Mouse (Mus musculus) small intestine, adult 2 months (tissue): Measurements from ENCODE around the gene Tcf7. TPM values are rescaled to one million over a fixed set of nuclear protein-coding genes. Genes with fewer than 3 reads are reported as not detected.

Experiments used
- H3K27ac ChIP-seq: fragments of 200-500 bp; 2 replicates; pipeline ENCODE4 v1.5.1; 2012; ENCODE audit warnings: low read depth, low read length, control low read depth, inconsistent platforms; ENCODE audit not compliant: insufficient read depth
- H3K27me3 ChIP-seq: fragments of 200-500 bp; 2 replicates; pipeline ENCODE4 v1.6.1; 2012; ENCODE audit warnings: mild to moderate bottlenecking, moderate library complexity, low read length, inconsistent platforms; ENCODE audit not compliant: control insufficient read depth, insufficient read depth
- H3K36me3 ChIP-seq: fragments of 200-500 bp; 2 replicates; pipeline ENCODE4 v1.6.1; 2012; ENCODE audit warnings: mild to moderate bottlenecking, low read length, control low read depth, inconsistent platforms; ENCODE audit not compliant: control insufficient read depth, insufficient read depth
- H3K4me1 ChIP-seq: fragments of 200-500 bp; 2 replicates; pipeline ENCODE4 v1.6.1; 2012; ENCODE audit warnings: low read length, inconsistent platforms, mixed read lengths; ENCODE audit not compliant: control insufficient read depth, insufficient read depth, insufficient read length
- H3K4me3 ChIP-seq: fragments of 200-500 bp; 2 replicates; pipeline ENCODE4 v1.5.1; 2012; ENCODE audit warnings: low read depth, mild to moderate bottlenecking, control low read depth, inconsistent platforms, low read length, moderate library complexity
- CTCF ChIP-seq: fragments of 200-500 bp; IDR thresholded peaks from 2 replicates; pipeline ENCODE4 v1.5.1; 2012; ENCODE audit warnings: low read depth, mild to moderate bottlenecking, control low read depth, inconsistent platforms, low read length, moderate library complexity, mixed read lengths; ENCODE audit not compliant: insufficient replicate concordance, insufficient read length; ENCODE audit errors: extremely low read depth
- POLR2A ChIP-seq: fragments of 200-500 bp; IDR thresholded peaks from 2 replicates; pipeline ENCODE4 v1.6.1; 2012; ENCODE audit warnings: low read depth, mild to moderate bottlenecking, control low read depth, inconsistent platforms, low read length, moderate library complexity
- WGBS: fragments of 180-500 bp; shearing (Covaris S2); methylation state at CpG from one replicate; pipeline ENCODE4 v1.1.7; 2018; 5-methylcytosine and 5-hydroxymethylcytosine counted together
- polyA plus RNA-seq: library from polyadenylated mRNA; depleted of rRNA; stranded (reverse); fragments of >200 nt; gene quantifications from 2 replicates; pipeline ENCODE4 v1.2.3, GENCODE M21; 2012

The Tcf7 gene
- polyA plus RNA-seq, 1 experiment = 10.7 TPM

DNA sequence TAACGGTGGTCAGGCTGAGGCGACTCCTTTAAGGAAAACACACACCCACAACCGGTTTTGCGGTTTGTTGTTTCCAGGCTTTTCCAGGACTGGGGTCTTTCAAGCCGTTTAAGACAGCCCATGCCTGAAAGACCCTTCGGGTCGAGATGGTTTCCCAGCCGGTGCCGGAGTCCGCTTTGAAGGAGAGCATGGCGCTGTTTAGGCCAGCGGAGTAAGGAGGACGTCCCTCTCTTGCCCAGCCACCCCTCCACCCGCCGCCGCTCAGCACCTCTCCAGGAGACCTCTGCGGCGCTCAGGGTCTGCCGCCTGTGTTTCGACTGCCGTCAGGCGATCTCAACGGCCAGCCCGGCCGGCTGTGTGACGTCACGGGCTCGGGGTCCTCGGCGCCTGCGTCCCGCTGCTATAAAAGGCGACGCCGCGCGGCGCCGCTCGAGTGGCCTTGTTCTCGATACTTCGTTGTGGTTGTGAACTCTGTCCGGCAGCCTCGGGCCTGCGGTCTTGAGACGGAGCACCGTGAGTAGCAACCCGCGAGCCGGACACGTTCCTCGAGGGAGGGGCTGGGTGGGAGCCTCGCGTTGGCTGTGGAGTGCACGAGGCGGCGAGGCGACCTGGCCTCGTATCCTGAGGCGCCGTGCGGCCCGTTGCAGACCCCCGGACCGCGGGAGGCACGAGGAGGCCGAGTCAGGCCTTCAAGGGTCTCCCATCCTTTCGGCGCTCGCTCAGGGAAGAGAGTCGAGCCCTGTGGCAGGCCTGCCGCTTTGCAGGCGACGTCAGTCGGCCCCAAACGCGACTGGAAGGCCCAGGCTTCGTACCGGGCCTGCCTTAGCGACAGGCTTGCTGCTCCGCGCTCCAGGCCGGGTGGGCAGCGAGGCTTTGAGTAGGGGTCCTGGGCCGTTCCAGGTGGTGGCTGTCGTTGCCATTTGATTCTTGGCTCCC, 50.9 kb downstream of the Tcf7 start, which contains the start of gene Skp1a:
TSS of gene Skp1a (plus strand) at position 390 of the 936 bp plus-strand sequence.
- Histone ChIP-seq H3K27ac (peak within 1 kb of the TSS; percentile 97), H3K27me3 (no peaks in the 10 kb centered on the region), H3K36me3 (peaks cover 4% of the 10 kb centered on the region), H3K4me3 (peak within 1 kb of the TSS; percentile 88), H3K4me1 (peaks cover 11% of the 10 kb centered on the region; the same call in 1 of the 2 replicates)
- under 1% methylated on average over 87 of the region's 87 CpGs for WGBS
- peak; percentile 99 for TF ChIP-seq POLR2A
- no peak for TF ChIP-seq CTCF

GRCm38 (mm10) chr11:52230694-52231093, 52.1 kb downstream of the Tcf7 start:
- Histone ChIP-seq H3K4me1 (peaks cover 11% of the 10 kb centered on the region; the same call in 1 of the 2 replicates), H3K27ac (peak overlapping the region; percentile 83), H3K27me3 (no peaks in the 10 kb centered on the region), H3K36me3 (no peaks in the 10 kb centered on the region), H3K4me3 (no peak overlapping the region)
- WGBS = 22% methylated on average over 5 of the region's 5 CpGs
- TF ChIP-seq CTCF (no peak), POLR2A (peak; percentile 23; the same call in 1 of the 2 replicates)

GRCm38 (mm10) chr11:52228722-52229448, 53.9 kb downstream of the Tcf7 start:
- Histone ChIP-seq H3K4me3 (no peak overlapping the region), H3K4me1 (peaks cover 8% of the 10 kb centered on the region; the same call in 1 of the 2 replicates), H3K27ac (no peak overlapping the region), H3K27me3 (no peaks in the 10 kb centered on the region), H3K36me3 (no peaks in the 10 kb centered on the region)
- WGBS = 61% methylated on average over 7 of the region's 7 CpGs
- TF ChIP-seq POLR2A = no peak
- TF ChIP-seq CTCF = no peak

DNA sequence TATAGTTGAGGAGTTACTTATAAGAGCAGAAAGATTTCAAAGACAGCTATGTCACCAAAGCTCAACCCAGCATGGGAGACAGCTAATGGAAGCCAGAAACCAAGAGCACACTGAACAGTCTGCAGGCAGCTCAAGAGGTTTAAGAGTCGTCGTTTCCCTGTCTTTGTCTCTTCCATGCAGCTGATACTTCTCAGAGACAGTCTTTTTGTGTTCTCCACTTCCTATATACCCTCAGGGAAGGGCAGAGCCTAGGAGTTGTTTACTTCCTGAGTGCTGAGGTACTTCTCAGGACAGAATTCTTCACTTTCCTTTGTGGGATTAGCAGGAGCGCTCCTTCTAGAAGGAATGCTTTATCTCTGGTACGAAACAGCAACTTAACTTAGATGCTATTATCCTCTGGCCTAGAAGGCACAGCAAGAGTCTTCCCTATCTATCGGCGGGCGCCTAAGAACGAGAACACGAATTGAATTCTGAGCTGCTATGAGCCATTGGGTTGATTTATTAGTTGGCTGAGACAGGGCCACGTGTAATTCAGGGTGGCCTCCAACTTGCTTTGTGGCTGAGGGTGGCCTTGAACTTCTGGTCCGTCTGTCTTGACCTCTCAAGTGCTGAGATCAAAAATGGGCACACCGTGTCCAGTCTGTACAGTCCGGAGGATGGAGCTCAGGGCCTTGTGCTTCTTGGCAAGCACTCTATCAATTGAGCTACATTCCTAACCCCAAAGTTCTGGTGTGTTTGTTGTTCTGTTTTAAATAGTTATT, 55.2 kb downstream of the Tcf7 start:
- WGBS = 85% methylated on average over 13 of the region's 13 CpGs
- no peaks in the 10 kb centered on the region for H3K27me3 ChIP-seq
- H3K27ac ChIP-seq = no peak overlapping the region
- H3K4me1 ChIP-seq = peaks cover 11% of the 10 kb centered on the region; the same call in 1 of the 2 replicates
- H3K36me3 ChIP-seq = no peaks in the 10 kb centered on the region
- H3K4me3 ChIP-seq = no peak overlapping the region
- TF ChIP-seq POLR2A (no peak), CTCF (no peak)

DNA sequence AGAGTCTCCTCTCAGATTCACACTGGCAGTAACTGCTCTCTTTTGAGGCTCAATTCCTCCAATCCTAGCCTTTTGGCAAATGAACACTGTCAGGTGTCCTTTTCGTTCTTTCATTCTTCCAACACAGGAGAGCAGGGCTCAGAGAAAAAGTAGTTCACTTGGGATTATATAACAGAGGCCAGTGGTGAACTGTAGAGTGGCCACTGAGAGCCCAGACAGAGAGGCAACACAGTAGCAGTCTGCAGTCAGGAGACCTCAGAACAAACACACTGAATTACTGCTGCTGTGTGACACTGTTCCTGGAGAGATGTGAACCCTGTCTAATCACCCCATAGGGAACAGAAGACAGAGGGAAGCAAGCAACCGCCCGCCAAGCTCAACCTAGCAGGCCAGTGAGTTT, 55.8 kb downstream of the Tcf7 start:
- WGBS = 91% methylated on average over 3 of the region's 3 CpGs
- Histone ChIP-seq H3K27ac (no peak overlapping the region), H3K4me1 (peaks cover 11% of the 10 kb centered on the region; the same call in 1 of the 2 replicates), H3K36me3 (no peaks in the 10 kb centered on the region), H3K27me3 (no peaks in the 10 kb centered on the region), H3K4me3 (no peak overlapping the region)
- TF ChIP-seq POLR2A = no peak
- TF ChIP-seq CTCF = no peak

DNA sequence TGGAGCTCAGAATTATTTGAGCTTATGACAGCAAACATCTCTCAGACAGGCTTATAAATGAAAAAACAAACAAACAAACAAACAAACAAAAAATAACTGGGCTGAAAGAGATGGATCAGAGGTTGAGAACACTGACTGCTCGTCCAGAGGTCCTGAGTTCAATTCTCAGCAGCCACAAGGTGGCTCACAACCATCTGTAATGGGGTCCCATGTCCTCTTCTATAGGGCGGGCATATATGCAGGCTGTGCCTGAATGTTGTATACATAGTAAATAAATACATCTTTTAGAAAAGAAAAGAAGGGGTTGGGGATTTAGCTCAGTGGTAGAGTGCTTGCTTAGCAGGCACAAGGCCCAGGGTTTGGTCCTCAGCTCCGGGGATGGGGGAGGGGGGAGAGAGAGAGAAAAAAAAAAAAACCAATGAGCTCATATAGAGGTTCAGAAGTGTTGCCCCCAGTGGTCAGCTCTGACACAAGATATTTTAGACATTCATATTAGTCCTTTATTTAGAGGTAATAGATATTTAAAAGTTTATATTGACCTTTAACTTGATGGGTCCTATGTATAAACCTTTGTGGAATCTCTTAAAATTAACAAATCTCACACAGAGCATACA, 56.7 kb downstream of the Tcf7 start:
- no peaks in the 10 kb centered on the region for H3K36me3 ChIP-seq
- H3K27me3 ChIP-seq = no peaks in the 10 kb centered on the region
- H3K27ac ChIP-seq = no peak overlapping the region
- no peak overlapping the region for H3K4me3 ChIP-seq
- H3K4me1 ChIP-seq = peaks cover 11% of the 10 kb centered on the region; the same call in 1 of the 2 replicates
- WGBS = 74% methylated on average over 3 of the region's 3 CpGs
- TF ChIP-seq POLR2A = no peak
- no peak for TF ChIP-seq CTCF
